Mouse (Mus musculus) B cell, adult 2 months (primary cell): Measurements from ENCODE around the gene Txnrd1.

Experiments used
- DNase-seq, 2 experiments: peaks; one replicate each; pipeline ENCODE4 v3.0.0; 2022

Txnrd1 gene

GRCm38 (mm10) chr10:82919404-82919980, 85.7 kb downstream of the Txnrd1 start:
- DNase-seq: no peak

- DNase-seq: no peak
Observed at GRCm38 (mm10) chr10:82923547-82923946, 89.8 kb downstream of the Txnrd1 start.

- DNase-seq: no peak
Observed at GRCm38 (mm10) chr10:82924750-82925149, 91.0 kb downstream of the Txnrd1 start.

- no peak for DNase-seq
Observed at GRCm38 (mm10) chr10:82925624-82926023, 91.9 kb downstream of the Txnrd1 start.

GRCm38 (mm10) chr10:82935018-82935633, 101.4 kb downstream of the Txnrd1 start:
- DNase-seq: peak; percentile 64 to 67

GRCm38 (mm10) chr10:82935774-82936173, 102.0 kb downstream of the Txnrd1 start:
- DNase-seq: no peak
